Mouse (Mus musculus) heart, embryonic 13.5 days (tissue): Measurements from ENCODE around the gene Ccdc12. TPM values are rescaled to one million over a fixed set of nuclear protein-coding genes. Genes with fewer than 3 reads are reported as not detected.

Source experiments
- ATAC-seq: fragments of 200-750 bp; cut with Nextera tagmentation; 2 replicates; pipeline ENCODE4 v1.8.0; 2017; ENCODE audit warnings: moderate TSS enrichment; ENCODE audit not compliant: insufficient number of reproducible peaks, low FRiP score, low TSS enrichment; ENCODE audit errors: extremely low read depth
- H3K27ac ChIP-seq: fragments of 300-500 bp; sonication (generic); replicated peaks from 2 replicates; pipeline ENCODE4 v1.5.1; 2015; ENCODE audit warnings: moderate library complexity, mild to moderate bottlenecking, inconsistent platforms
- H3K27me3 ChIP-seq: fragments of 300-500 bp; sonication (generic); replicated peaks from 2 replicates; pipeline ENCODE4 v1.6.1; 2015; ENCODE audit warnings: mild to moderate bottlenecking, inconsistent platforms
- H3K36me3 ChIP-seq: fragments of 300-500 bp; sonication (generic); 2 replicates; pipeline ENCODE4 v1.6.1; 2015; ENCODE audit warnings: mild to moderate bottlenecking, inconsistent platforms
- H3K4me1 ChIP-seq: fragments of 300-500 bp; sonication (generic); 2 replicates; pipeline ENCODE4 v1.6.1; 2015; ENCODE audit warnings: inconsistent platforms
- H3K4me2 ChIP-seq: fragments of 300-500 bp; sonication (generic); 2 replicates; pipeline ENCODE4 v1.6.1; 2015; ENCODE audit warnings: inconsistent platforms, mild to moderate bottlenecking, moderate library complexity
- H3K4me3 ChIP-seq: fragments of 300-500 bp; sonication (generic); 2 replicates; pipeline ENCODE4 v1.5.1; 2015; ENCODE audit warnings: moderate library complexity, mild to moderate bottlenecking, inconsistent platforms
- H3K9ac ChIP-seq: fragments of 300-500 bp; sonication (generic); 2 replicates; pipeline ENCODE4 v1.6.1; 2015; ENCODE audit warnings: inconsistent platforms, mild to moderate bottlenecking, moderate library complexity
- H3K9me3 ChIP-seq: fragments of 300-500 bp; sonication (generic); 2 replicates; pipeline ENCODE4 v1.6.1; 2016; ENCODE audit warnings: inconsistent platforms
- WGBS: fragments of 180-500 bp; shearing (Covaris S2); methylation state at CpG from one replicate; pipeline ENCODE4 v1.1.7; 2015; ENCODE audit warnings: mixed read lengths; 5-methylcytosine and 5-hydroxymethylcytosine counted together
- polyA plus RNA-seq: library from polyadenylated mRNA; unstranded; fragments of >200 nt; fragmentation: Nextera tagmentation; extraction: Ambion mirVana; gene quantifications from 2 replicates; pipeline ENCODE4 v1.2.1, GENCODE M21; 2015

The Ccdc12 gene
- polyA plus RNA-seq, 1 experiment from 2014 or later, result 119 TPM

DNA sequence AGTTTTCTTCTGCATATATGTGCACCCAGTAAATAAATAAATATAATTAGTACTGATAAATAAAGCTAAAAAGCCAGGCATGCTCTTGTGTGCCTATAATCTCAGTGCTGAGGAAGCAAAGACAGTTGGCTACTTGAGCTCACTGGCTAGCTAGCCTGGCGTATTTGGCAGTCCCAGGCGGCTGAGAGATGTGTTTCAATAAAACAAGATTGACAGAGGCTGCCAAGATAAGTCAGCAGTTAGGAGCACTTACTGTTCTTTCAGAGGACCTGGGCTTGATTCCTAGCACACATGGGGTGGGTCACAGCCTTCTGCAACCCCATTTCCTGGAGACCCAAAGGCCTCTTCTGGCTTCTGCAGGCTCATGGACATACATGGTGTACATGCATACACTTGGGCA lies 31.5 kb downstream of the Ccdc12 start:
- H3K9ac ChIP-seq, result no peak overlapping the region
- H3K9me3 ChIP-seq, result no peaks in the 10 kb centered on the region
- H3K4me1 ChIP-seq, result peaks cover 50% of the 10 kb centered on the region
- WGBS, result 85% methylated on average over 2 of the region's 2 CpGs
- H3K4me2 ChIP-seq, result no peak overlapping the region
- H3K36me3 ChIP-seq, result peaks cover 2% of the 10 kb centered on the region; the same call in 1 of the 2 replicates
- no peak overlapping the region for H3K4me3 ChIP-seq
- H3K27ac ChIP-seq, result no peak overlapping the region
- no peaks in the 10 kb centered on the region for H3K27me3 ChIP-seq
- no peak for ATAC-seq

DNA sequence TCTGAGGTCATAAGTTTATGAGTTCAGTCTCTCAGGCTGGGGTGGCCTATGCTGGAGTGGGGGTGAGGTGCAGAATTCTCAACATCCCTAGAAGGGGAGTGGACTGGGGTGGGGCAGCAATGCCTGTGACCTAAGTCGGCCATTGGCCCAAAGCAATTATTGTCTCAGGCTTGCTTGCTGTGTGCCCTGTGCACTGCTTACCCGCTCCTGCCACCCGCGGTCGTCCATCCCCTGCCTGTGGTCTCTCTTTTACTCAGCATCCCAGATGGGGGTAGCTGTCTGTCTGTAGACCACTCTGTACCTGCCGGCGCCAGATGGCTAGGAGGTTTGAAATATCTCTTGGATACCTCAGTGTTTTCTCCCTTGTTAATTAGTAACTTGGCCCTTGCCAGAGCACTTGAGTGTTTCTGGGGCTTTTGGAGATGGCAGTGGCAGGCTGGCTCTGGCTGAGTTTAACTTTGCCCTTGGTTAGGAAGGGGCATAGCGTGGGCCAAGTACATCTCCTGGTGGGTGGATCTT lies 33.0 kb downstream of the Ccdc12 start:
- WGBS, result 87% methylated on average over 8 of the region's 8 CpGs
- no peak overlapping the region for H3K27ac ChIP-seq
- no peak overlapping the region for H3K4me3 ChIP-seq
- H3K9me3 ChIP-seq, result no peaks in the 10 kb centered on the region
- ATAC-seq, result no peak
- no peak overlapping the region for H3K9ac ChIP-seq
- no peaks in the 10 kb centered on the region for H3K27me3 ChIP-seq
- peaks cover 35% of the 10 kb centered on the region for H3K4me1 ChIP-seq
- no peak overlapping the region for H3K4me2 ChIP-seq
- H3K36me3 ChIP-seq, result peaks cover 12% of the 10 kb centered on the region

DNA sequence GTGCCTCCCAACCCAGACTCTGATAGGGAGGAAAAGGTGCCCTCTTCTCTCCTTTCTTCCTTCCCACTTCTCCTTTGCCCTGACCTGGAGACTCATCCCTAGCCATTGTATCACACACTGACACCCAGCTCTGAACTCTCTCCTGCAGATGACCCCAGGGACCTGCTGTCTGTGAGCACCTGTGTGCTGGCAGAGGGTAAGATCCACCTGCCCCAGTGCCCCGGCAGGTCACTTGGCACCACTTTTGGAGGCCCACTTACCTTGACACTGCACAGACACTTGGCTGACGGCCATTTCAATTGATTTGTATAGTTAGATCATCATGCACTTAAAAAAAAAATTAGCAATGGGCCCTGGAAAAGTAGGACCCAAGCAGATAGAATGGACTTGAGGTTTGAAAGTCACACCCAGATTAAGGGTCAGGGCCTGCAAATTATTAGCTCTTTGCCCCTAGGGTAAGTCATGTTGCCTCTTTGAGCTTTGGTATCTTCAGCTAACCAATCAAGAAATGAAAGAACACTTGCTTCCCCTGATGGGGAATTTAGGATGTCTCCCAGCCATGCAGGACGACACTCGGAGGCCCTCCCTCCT lies 39.0 kb downstream of the Ccdc12 start:
- H3K4me3 ChIP-seq, result no peak overlapping the region
- no peak for ATAC-seq
- H3K4me2 ChIP-seq, result no peak overlapping the region
- H3K4me1 ChIP-seq, result peaks cover 22% of the 10 kb centered on the region
- WGBS, result 69% methylated on average over 4 of the region's 4 CpGs
- no peak overlapping the region; the same call in 1 of the 2 replicates for H3K9ac ChIP-seq
- peaks cover 32% of the 10 kb centered on the region for H3K36me3 ChIP-seq
- no peaks in the 10 kb centered on the region for H3K27me3 ChIP-seq
- no peaks in the 10 kb centered on the region for H3K9me3 ChIP-seq
- H3K27ac ChIP-seq, result no peak overlapping the region; the same call in 1 of the 2 replicates

DNA sequence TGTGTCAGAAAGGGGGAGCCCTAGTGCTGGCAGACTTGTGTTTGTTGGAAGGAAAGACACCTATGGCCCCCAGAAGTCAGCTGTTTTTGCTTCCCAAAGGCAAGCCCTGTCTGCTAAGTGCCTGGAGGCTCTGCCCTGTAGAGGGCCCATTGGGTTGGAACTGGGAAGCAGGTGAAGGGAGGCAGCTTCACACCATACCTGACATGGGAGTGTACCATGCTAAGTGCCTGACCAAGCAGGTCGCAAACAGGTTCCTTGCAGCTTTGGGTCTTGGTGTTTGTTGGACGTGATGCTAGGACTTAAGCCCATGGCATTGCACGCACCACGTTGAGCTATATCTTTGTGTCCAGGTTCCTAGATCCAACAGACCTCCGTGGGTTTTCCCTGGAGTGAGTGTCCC lies 40.1 kb downstream of the Ccdc12 start:
- Histone ChIP-seq H3K27ac (no peak overlapping the region), H3K9ac (no peak overlapping the region), H3K4me3 (no peak overlapping the region), H3K27me3 (no peaks in the 10 kb centered on the region), H3K9me3 (no peaks in the 10 kb centered on the region), H3K4me1 (peaks cover 22% of the 10 kb centered on the region), H3K4me2 (no peak overlapping the region), H3K36me3 (peaks cover 40% of the 10 kb centered on the region)
- no peak for ATAC-seq
- 91% methylated on average over 5 of the region's 5 CpGs for WGBS

DNA sequence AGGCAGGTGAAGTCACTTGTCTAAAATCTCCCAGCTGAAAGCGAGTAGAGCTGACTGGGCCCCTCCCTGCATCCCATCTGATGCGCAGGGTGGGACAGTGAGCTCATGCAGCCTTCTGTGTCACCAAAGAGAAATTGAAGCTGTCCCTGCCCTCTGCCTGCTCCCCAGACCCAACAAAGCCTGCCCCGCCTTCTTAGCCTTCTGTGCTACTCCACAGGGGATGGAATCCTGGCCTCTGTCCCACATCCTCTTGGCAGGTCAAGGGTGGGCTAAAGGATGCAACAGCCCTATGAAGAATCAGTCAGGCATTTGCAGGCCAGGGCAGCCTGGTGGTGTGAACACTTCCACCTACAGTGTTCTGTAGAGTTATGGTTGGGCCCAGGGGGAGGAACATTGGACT lies 41.2 kb downstream of the Ccdc12 start:
- Histone ChIP-seq H3K36me3 (peaks cover 40% of the 10 kb centered on the region), H3K27me3 (no peaks in the 10 kb centered on the region), H3K9ac (no peak overlapping the region), H3K9me3 (no peaks in the 10 kb centered on the region), H3K27ac (no peak overlapping the region), H3K4me3 (no peak overlapping the region), H3K4me2 (no peak overlapping the region), H3K4me1 (peaks cover 26% of the 10 kb centered on the region)
- 0 out of 2 replicates have a peak, but pooled peaks have one; percentile 5 for ATAC-seq
- 74% methylated on average over 3 of the region's 3 CpGs for WGBS

DNA sequence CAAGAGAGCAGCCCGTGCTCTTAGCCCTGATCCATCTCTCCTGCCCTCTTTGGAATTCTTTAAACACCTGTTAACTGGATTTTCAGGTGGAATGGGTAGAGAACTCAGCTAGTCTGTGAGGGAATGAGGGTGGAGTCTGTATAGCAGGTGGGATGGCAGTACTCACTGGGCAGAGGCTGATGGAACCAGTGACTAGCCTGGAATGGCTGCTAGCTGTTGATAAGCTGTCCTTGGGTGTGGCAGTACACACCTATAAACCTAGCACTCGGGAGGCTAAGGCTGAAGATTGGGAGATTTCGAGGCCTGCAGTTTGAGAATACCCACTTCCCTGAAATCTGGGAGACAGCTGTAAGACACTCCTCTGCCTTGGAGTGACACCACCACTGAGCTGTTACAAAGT lies 43.3 kb downstream of the Ccdc12 start:
- H3K4me2 ChIP-seq, result no peak overlapping the region
- peaks cover 37% of the 10 kb centered on the region for H3K4me1 ChIP-seq
- H3K4me3 ChIP-seq, result no peak overlapping the region
- no peak overlapping the region for H3K27ac ChIP-seq
- H3K9me3 ChIP-seq, result no peaks in the 10 kb centered on the region
- H3K27me3 ChIP-seq, result no peaks in the 10 kb centered on the region
- WGBS, result 84% methylated on average over 3 of the region's 3 CpGs
- no peak overlapping the region for H3K9ac ChIP-seq
- H3K36me3 ChIP-seq, result peaks cover 27% of the 10 kb centered on the region
- no peak for ATAC-seq

DNA sequence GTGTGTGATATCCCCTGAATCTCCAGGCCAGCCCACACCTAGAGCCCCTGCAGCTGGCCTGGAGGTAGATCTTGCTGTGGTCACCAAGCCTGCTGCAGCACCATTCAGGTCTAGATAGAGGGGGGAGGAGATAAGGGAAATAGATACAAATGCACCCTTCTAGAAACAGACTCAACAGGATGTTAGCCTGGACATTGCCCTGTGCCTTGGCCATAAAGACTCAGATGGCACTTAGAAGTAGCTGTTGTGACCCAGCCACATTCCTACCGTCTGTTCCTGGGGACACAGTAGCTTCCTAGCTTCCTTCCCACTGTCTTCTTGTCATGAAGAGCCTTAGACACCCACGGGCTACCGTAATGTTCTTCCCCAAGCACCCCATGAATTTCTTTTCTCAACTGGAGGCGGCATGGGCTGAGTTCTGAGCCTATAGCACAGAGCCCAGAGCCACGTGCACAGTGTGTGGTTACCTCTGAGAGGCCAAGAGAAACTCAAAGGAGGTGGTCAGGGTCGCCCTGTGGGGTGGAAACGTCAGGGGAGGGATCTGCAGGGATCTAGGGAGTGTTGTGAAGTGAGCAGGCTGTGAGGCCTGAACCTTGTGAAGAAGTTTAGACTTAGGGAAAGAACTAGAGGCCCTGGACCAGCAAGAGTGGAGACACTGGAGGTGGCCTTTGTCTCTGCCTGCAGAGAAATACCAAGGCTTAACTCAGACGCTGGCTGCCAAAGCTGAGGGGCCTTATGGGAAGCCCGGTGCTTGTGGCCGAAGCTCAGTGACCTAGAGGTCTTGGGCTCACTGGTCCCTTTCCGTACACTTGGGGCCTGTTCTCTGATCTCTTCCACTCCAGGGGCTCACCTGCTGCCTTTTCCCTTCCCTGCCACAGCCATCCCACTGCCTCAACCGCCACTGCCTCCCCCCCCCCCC lies 45.1 kb downstream of the Ccdc12 start:
- Histone ChIP-seq H3K9me3 (no peaks in the 10 kb centered on the region), H3K4me1 (peaks cover 26% of the 10 kb centered on the region), H3K4me2 (no peak overlapping the region), H3K4me3 (no peak overlapping the region), H3K9ac (no peak overlapping the region), H3K27ac (no peak overlapping the region), H3K27me3 (no peaks in the 10 kb centered on the region), H3K36me3 (peaks cover 31% of the 10 kb centered on the region)
- WGBS, result 80% methylated on average over 11 of the region's 12 CpGs
- ATAC-seq, result no peak

DNA sequence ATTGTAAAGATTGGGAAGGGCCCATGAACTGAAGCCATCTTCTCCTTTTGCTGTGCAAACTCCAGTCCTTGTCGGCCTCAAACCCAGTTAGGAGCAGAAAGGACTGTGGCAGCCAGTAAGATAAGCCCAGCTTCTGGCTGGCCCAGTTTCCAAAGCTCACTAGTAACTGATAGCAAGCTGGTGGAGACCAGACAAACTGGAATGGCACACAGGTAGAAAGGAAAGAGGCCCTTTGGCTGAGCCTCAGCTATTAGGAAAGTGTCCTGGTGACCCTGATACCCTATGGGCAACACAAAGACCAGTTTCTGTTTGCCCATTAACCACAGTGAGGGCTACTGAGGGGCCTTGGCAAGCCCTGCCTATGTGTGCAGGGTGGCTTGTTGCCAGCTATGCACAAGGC lies 46.5 kb downstream of the Ccdc12 start:
- H3K4me1 ChIP-seq, result peaks cover 15% of the 10 kb centered on the region
- H3K4me3 ChIP-seq, result no peak overlapping the region
- H3K4me2 ChIP-seq, result no peak overlapping the region
- H3K9ac ChIP-seq, result peak overlapping the region; percentile 0; the same call in 1 of the 2 replicates
- no peaks in the 10 kb centered on the region for H3K27me3 ChIP-seq
- H3K27ac ChIP-seq, result peak overlapping the region; percentile 61
- peaks cover 28% of the 10 kb centered on the region for H3K36me3 ChIP-seq
- ATAC-seq, result no peak
- WGBS, result 34% methylated on average over 1 of the region's 1 CpGs
- no peaks in the 10 kb centered on the region for H3K9me3 ChIP-seq

DNA sequence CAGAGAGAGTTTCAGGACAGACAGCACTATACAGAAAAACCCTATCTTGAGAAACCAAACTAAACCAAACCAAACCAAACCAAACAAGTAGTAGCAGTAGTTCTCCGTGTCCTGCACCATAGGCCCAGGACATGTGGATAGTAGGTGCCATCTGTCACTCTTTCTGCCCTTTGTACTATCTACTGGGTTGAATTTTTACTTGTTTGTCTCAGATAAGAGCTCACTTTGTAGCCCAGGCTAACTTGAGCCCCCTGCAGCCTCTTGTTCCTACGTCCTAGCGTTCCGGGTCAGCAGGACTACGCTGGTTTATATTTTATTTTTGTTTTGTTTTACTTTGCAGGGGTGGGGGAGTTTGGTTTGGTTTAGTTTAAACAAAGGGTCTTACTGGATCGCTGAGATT lies 47.6 kb downstream of the Ccdc12 start:
- ATAC-seq, result no peak
- 90% methylated on average over 6 of the region's 6 CpGs for WGBS

DNA sequence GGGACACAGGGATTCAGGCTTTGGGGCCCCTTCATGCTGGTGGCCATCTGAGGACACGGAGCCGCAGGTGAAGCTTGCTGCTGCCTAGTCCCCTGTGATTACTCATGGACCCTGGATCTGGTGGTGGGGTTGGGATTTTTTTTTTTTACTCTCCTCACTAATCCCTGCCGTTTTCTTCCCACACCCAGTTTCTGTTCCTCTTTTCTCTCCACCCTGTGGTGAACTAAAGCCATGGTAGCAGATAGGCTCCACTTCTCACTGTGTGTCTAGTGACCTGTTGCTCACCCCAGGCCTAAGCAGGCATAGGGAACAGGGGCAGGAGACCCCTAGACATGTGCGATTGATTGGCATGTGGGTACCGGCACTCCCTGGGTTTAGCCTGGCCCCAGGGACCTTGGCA lies 50.5 kb downstream of the Ccdc12 start:
- no peak overlapping the region for H3K9ac ChIP-seq
- no peak for ATAC-seq
- H3K9me3 ChIP-seq, result no peaks in the 10 kb centered on the region
- peaks cover 25% of the 10 kb centered on the region for H3K4me1 ChIP-seq
- 85% methylated on average over 5 of the region's 5 CpGs for WGBS
- peaks cover 37% of the 10 kb centered on the region for H3K36me3 ChIP-seq
- no peaks in the 10 kb centered on the region for H3K27me3 ChIP-seq
- no peak overlapping the region for H3K27ac ChIP-seq
- no peak overlapping the region for H3K4me3 ChIP-seq
- H3K4me2 ChIP-seq, result no peak overlapping the region

More for the DNA sequence above, 47.6 kb downstream of the Ccdc12 start:
- H3K9ac ChIP-seq, result no peak overlapping the region
- peaks cover 15% of the 10 kb centered on the region for H3K4me1 ChIP-seq
- H3K36me3 ChIP-seq, result peaks cover 35% of the 10 kb centered on the region
- no peak overlapping the region for H3K4me2 ChIP-seq
- no peak overlapping the region for H3K27ac ChIP-seq
- no peak overlapping the region for H3K4me3 ChIP-seq
- no peaks in the 10 kb centered on the region for H3K9me3 ChIP-seq
- H3K27me3 ChIP-seq, result no peaks in the 10 kb centered on the region

DNA sequence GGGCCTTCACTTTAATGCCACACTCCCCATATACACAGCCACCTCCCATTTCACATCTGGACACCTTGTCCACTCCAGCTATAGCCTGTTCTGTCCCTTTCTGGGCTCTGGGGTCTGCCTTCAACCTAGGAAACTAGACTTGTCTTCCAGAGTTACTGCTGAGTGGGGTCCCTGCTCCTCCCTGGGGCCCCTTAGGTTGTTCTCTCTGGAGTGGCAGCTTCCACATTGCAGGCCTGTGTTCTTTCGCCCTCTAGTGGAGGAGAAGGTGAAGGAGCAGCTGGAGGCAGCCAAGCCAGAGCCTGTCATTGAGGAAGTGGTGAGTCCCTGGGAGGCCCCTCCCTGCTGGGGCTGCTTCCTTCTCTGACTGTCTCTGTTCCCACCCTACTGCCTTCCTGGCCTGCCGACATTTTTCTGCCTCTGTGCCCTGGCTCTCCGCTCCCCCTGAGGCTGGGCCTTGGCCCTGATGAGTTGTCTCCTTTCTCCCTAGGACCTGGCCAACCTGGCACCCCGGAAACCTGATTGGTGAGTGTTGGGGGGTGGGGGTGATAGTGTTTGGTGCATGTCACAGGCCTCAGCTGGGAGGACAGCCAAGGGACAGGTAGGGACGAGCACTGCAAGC lies 53.4 kb downstream of the Ccdc12 start:
- Histone ChIP-seq H3K4me1 (peaks cover 10% of the 10 kb centered on the region), H3K9me3 (no peaks in the 10 kb centered on the region), H3K4me2 (peak overlapping the region; percentile 56), H3K27ac (no peak overlapping the region; the same call in 1 of the 2 replicates), H3K27me3 (no peaks in the 10 kb centered on the region), H3K4me3 (peak overlapping the region; percentile 38), H3K36me3 (peaks cover 62% of the 10 kb centered on the region), H3K9ac (peak overlapping the region; percentile 76)
- WGBS, result 27% methylated on average over 5 of the region's 5 CpGs
- peak; percentile 53; the same call in 1 of the 2 replicates for ATAC-seq
